ENCODE assay signal across 8 mouse cellular contexts in the genomic region with DNA sequence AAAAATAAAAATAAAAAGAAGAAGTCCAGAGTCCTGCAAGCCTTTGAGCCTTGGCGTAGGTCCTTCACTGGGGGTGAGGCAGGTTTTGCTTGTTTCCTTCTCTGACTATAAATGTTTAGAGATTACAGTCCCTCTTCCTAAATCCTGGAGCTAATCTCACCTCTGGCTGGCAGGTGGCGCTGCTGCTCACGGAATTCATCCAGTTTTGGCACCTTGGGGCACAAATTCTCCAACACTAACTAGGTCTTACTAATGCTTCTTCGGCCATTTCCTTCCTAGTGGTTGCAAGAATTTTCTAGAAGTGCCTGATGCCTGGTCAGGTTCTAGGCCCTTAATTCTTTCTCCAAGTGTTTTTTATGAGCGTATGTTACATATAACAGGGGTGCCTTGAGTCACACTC. TPM values are rescaled to one million over a fixed set of nuclear protein-coding genes. Genes with fewer than 3 reads are reported as not detected.
A peak's percentile ranks its signal among the peaks of the same experiment; 100 is the strongest.
DNase-seq lines count a peak whose midpoint lies in the region; ATAC-seq and TF ChIP-seq lines count a peak whose summit lies in the region.

No protein-coding gene starts in this region.

- no peak overlapping the region for H3K4me2 ChIP-seq in heart, embryonic 11.5 days

- H3K4me3 ChIP-seq in heart, embryonic 11.5 days (ENCODE audit: low read depth, low read length) = no peak overlapping the region
- H3K4me3 ChIP-seq in bone marrow, adult 2 months (replicated peaks; ENCODE audit: control insufficient read depth, low read depth, low read length) = no peak overlapping the region

- peaks cover 16% of the 10 kb centered on the region for H3K4me1 ChIP-seq in heart, embryonic 11.5 days (ENCODE audit: control insufficient read depth, insufficient read depth, low read length)
- peaks cover 7% of the 10 kb centered on the region for H3K4me1 ChIP-seq in bone marrow, adult 2 months (ENCODE audit: control insufficient read depth, insufficient read depth, low read length)

- 48% methylated on average over 5 of the region's 5 CpGs for WGBS in heart, embryonic 11.5 days (ENCODE audit: insufficient replicate concordance)
- 42% methylated on average over 5 of the region's 5 CpGs for WGBS in bone marrow, adult 2 months

- H3K36me3 ChIP-seq in heart, embryonic 11.5 days (ENCODE audit: control insufficient read depth, insufficient read depth, low read length) = peaks cover 15% of the 10 kb centered on the region

- TF ChIP-seq CTCF in bone marrow, adult 2 months (IDR thresholded peaks at IDR 0.05; ENCODE audit: control insufficient read depth, insufficient read depth, low read length) = peak; percentile 86

- no peaks in the 10 kb centered on the region for H3K9me3 ChIP-seq in heart, embryonic 11.5 days (replicated peaks; ENCODE audit: control insufficient read depth, low read length)

- no peaks in the 10 kb centered on the region for H3K27me3 ChIP-seq in heart, embryonic 11.5 days (ENCODE audit: control insufficient read depth, insufficient read depth, low read length)

- ATAC-seq in heart, embryonic 11.5 days (replicated peaks; ENCODE audit: insufficient number of reproducible peaks, low FRiP score, low TSS enrichment) = no peak

- H3K9ac ChIP-seq in heart, embryonic 11.5 days (ENCODE audit: low read depth, low read length) = no peak overlapping the region

- TF ChIP-seq POLR2A in bone marrow, adult 2 months (IDR thresholded peaks at IDR 0.05; ENCODE audit: borderline replicate concordance, control insufficient read depth, low read depth, low read length) = no peak

- H3K27ac ChIP-seq in heart, embryonic 11.5 days (ENCODE audit: low read depth, low read length) = no peak overlapping the region
- H3K27ac ChIP-seq in bone marrow, adult 2 months (ENCODE audit: control insufficient read depth, insufficient read depth, low read depth, low read length, poor library complexity) = no peak overlapping the region

- DNase-seq in heart, adult 11 months = peak; percentile 97
- DNase-seq in B cell, adult 2 months = peak; percentile 69 to 71
- DNase-seq in frontal cortex, postnatal 36 days (ENCODE audit: low spot score in 2 of 2) = peak; percentile 38 to 65
- DNase-seq in kidney, postnatal 4 days = peak; percentile 81 to 85
- DNase-seq in mesoderm, embryonic 11.5 days (ENCODE audit: low read depth, low spot score) = peak; percentile 49
- DNase-seq in thymus, postnatal 0 days (ENCODE audit: low spot score) = peak; percentile 65

RNA-seq across cellular contexts. Expression of gene Vps18, which starts 9.8 kb away (rescaled TPM):
- 6.9 and 8.7 TPM in 2 replicates for polyA plus RNA-seq in heart, embryonic 11.5 days (2014; fragmentation: Nextera tagmentation; extraction: Ambion mirVana)
- 6.5 and 9.7 TPM in 2 replicates for polyA plus RNA-seq in bone marrow, adult 2 months (2011; ENCODE audit: insufficient read depth, insufficient read length, low replicate concordance, missing spikeins)
- polyA plus RNA-seq in thymus, postnatal 0 days (2015; fragmentation: Nextera tagmentation; extraction: Ambion mirVana) = 12.3 and 12.4 TPM in 2 replicates

RNA-seq across cellular contexts. Expression of gene Dll4, which starts 27.3 kb away (rescaled TPM):
- 3.7 and 5.0 TPM in 2 replicates for polyA plus RNA-seq in heart, embryonic 11.5 days (2014; fragmentation: Nextera tagmentation; extraction: Ambion mirVana)
- polyA plus RNA-seq in bone marrow, adult 2 months (2011; ENCODE audit: insufficient read depth, insufficient read length, low replicate concordance, missing spikeins) = 0.25 TPM in 1 of 2 replicates, not detected in the other
- polyA plus RNA-seq in thymus, postnatal 0 days (2015; fragmentation: Nextera tagmentation; extraction: Ambion mirVana) = 15.1 and 15.9 TPM in 2 replicates

RNA-seq across cellular contexts. Expression of gene Rhov, which starts 27.3 kb away (rescaled TPM):
- polyA plus RNA-seq in heart, embryonic 11.5 days (2014; fragmentation: Nextera tagmentation; extraction: Ambion mirVana) = not detected in 2 replicates
- polyA plus RNA-seq in bone marrow, adult 2 months (2011; ENCODE audit: insufficient read depth, insufficient read length, low replicate concordance, missing spikeins) = 2.1 TPM in 1 of 2 replicates, not detected in the other
- 3.9 and 4.2 TPM in 2 replicates for polyA plus RNA-seq in thymus, postnatal 0 days (2015; fragmentation: Nextera tagmentation; extraction: Ambion mirVana)

RNA-seq across cellular contexts. Expression of gene Chac1, which starts 52.7 kb away (rescaled TPM):
- 0.35 and 0.74 TPM in 2 replicates for polyA plus RNA-seq in heart, embryonic 11.5 days (2014; fragmentation: Nextera tagmentation; extraction: Ambion mirVana)
- polyA plus RNA-seq in bone marrow, adult 2 months (2011; ENCODE audit: insufficient read depth, insufficient read length, low replicate concordance, missing spikeins) = 0.59 and 6.2 TPM in 2 replicates
- 0.13 and 0.30 TPM in 2 replicates for polyA plus RNA-seq in thymus, postnatal 0 days (2015; fragmentation: Nextera tagmentation; extraction: Ambion mirVana)
